Mouse (Mus musculus): Measurements from ENCODE around the gene Dhdds. TPM values are rescaled to one million over a fixed set of nuclear protein-coding genes. Genes with fewer than 3 reads are reported as not detected.

Gene Dhdds
- polyA plus RNA-seq (2015; fragmentation: Nextera tagmentation; extraction: Ambion mirVana) = 43.0 and 45.8 TPM in 2 replicates

- WGBS = under 1% methylated on average over 49 of the region's 49 CpGs
- peak; percentile 99 for ATAC-seq (ENCODE audit: insufficient read depth, low FRiP score)
- H3K36me3 ChIP-seq (ENCODE audit: control insufficient read depth, insufficient read depth, low read length) = peaks cover 8% of the 10 kb centered on the region; the same call in 1 of the 2 replicates
- no peaks in the 10 kb centered on the region for H3K27me3 ChIP-seq (ENCODE audit: control insufficient read depth, insufficient read depth, low read length)
- peak within 1 kb of the TSS; percentile 58 for H3K27ac ChIP-seq (ENCODE audit: low read length)
- H3K9me3 ChIP-seq (replicated peaks; ENCODE audit: control insufficient read depth, low read length) = no peaks in the 10 kb centered on the region
- peak within 1 kb of the TSS; percentile 85 for H3K9ac ChIP-seq (ENCODE audit: low read length)
- H3K4me3 ChIP-seq (replicated peaks; ENCODE audit: low read length) = peak within 1 kb of the TSS; percentile 89
- peaks cover 3% of the 10 kb centered on the region; the same call in 1 of the 2 replicates for H3K4me1 ChIP-seq (ENCODE audit: control insufficient read depth, insufficient read depth, low read length)
- H3K4me2 ChIP-seq (ENCODE audit: low read depth, low read length) = peak within 1 kb of the TSS; percentile 92
Observed at GRCm38 (mm10) chr4:134000466-134001438, at the start of gene Dhdds. Gene Dhdds (minus strand): TSS chr4:134000918.

- no peaks in the 10 kb centered on the region for H3K36me3 ChIP-seq (ENCODE audit: control insufficient read depth, insufficient read depth, low read length)
- no peaks in the 10 kb centered on the region for H3K27me3 ChIP-seq (ENCODE audit: control insufficient read depth, insufficient read depth, low read length)
- H3K9ac ChIP-seq (ENCODE audit: low read length) = no peak overlapping the region
- no peak overlapping the region for H3K4me2 ChIP-seq (ENCODE audit: low read depth, low read length)
- peaks cover under 1% of the 10 kb centered on the region; the same call in 1 of the 2 replicates for H3K4me1 ChIP-seq (ENCODE audit: control insufficient read depth, insufficient read depth, low read length)
- 52% methylated on average over 5 of the region's 5 CpGs for WGBS
- H3K9me3 ChIP-seq (replicated peaks; ENCODE audit: control insufficient read depth, low read length) = no peaks in the 10 kb centered on the region
- H3K27ac ChIP-seq (ENCODE audit: low read length) = no peak overlapping the region
- no peak for ATAC-seq (ENCODE audit: insufficient read depth, low FRiP score)
- H3K4me3 ChIP-seq (replicated peaks; ENCODE audit: low read length) = no peak overlapping the region
Observed at GRCm38 (mm10) chr4:134047648-134048047, 46.9 kb upstream of the Dhdds start.

GRCm38 (mm10) chr4:134043041-134043440, 42.3 kb upstream of the Dhdds start:
- H3K36me3 ChIP-seq (ENCODE audit: control insufficient read depth, insufficient read depth, low read length) = no peaks in the 10 kb centered on the region
- no peak overlapping the region for H3K27ac ChIP-seq (ENCODE audit: low read length)
- peaks cover 3% of the 10 kb centered on the region; the same call in 1 of the 2 replicates for H3K4me1 ChIP-seq (ENCODE audit: control insufficient read depth, insufficient read depth, low read length)
- no peak overlapping the region for H3K4me3 ChIP-seq (replicated peaks; ENCODE audit: low read length)
- WGBS = 56% methylated on average over 2 of the region's 2 CpGs
- no peaks in the 10 kb centered on the region for H3K9me3 ChIP-seq (replicated peaks; ENCODE audit: control insufficient read depth, low read length)
- no peak overlapping the region for H3K9ac ChIP-seq (ENCODE audit: low read length)
- no peaks in the 10 kb centered on the region for H3K27me3 ChIP-seq (ENCODE audit: control insufficient read depth, insufficient read depth, low read length)
- no peak for ATAC-seq (ENCODE audit: insufficient read depth, low FRiP score)
- H3K4me2 ChIP-seq (ENCODE audit: low read depth, low read length) = no peak overlapping the region

- H3K27ac ChIP-seq (ENCODE audit: low read length) = no peak overlapping the region
- ATAC-seq (ENCODE audit: insufficient read depth, low FRiP score) = peak; percentile 58; the same call in 1 of the 2 replicates
Observed at GRCm38 (mm10) chr4:134041317-134042123, 40.8 kb upstream of the Dhdds start.

GRCm38 (mm10) chr4:134035953-134036352, 35.2 kb upstream of the Dhdds start:
- H3K4me2 ChIP-seq (ENCODE audit: low read depth, low read length) = no peak overlapping the region
- no peak; the same call in 1 of the 2 replicates for ATAC-seq (ENCODE audit: insufficient read depth, low FRiP score)
- 3% methylated on average over 16 of the region's 16 CpGs for WGBS
- no peaks in the 10 kb centered on the region for H3K27me3 ChIP-seq (ENCODE audit: control insufficient read depth, insufficient read depth, low read length)
- H3K4me3 ChIP-seq (replicated peaks; ENCODE audit: low read length) = no peak overlapping the region
- H3K36me3 ChIP-seq (ENCODE audit: control insufficient read depth, insufficient read depth, low read length) = no peaks in the 10 kb centered on the region
- H3K9me3 ChIP-seq (replicated peaks; ENCODE audit: control insufficient read depth, low read length) = no peaks in the 10 kb centered on the region
- no peaks in the 10 kb centered on the region for H3K4me1 ChIP-seq (ENCODE audit: control insufficient read depth, insufficient read depth, low read length)
- H3K27ac ChIP-seq (ENCODE audit: low read length) = no peak overlapping the region
- H3K9ac ChIP-seq (ENCODE audit: low read length) = no peak overlapping the region

More at GRCm38 (mm10) chr4:134041317-134042123, 40.8 kb upstream of the Dhdds start:
- H3K4me2 ChIP-seq (ENCODE audit: low read depth, low read length) = no peak overlapping the region
- no peak overlapping the region for H3K4me3 ChIP-seq (replicated peaks; ENCODE audit: low read length)
- no peaks in the 10 kb centered on the region for H3K27me3 ChIP-seq (ENCODE audit: control insufficient read depth, insufficient read depth, low read length)
- peak overlapping the region; percentile 31; the same call in 1 of the 2 replicates for H3K9ac ChIP-seq (ENCODE audit: low read length)
- no peaks in the 10 kb centered on the region for H3K9me3 ChIP-seq (replicated peaks; ENCODE audit: control insufficient read depth, low read length)
- H3K4me1 ChIP-seq (ENCODE audit: control insufficient read depth, insufficient read depth, low read length) = peaks cover 3% of the 10 kb centered on the region; the same call in 1 of the 2 replicates
- no peaks in the 10 kb centered on the region for H3K36me3 ChIP-seq (ENCODE audit: control insufficient read depth, insufficient read depth, low read length)
- WGBS = 42% methylated on average over 9 of the region's 9 CpGs

- Histone ChIP-seq H3K4me2 (ENCODE audit: low read depth, low read length) (no peak overlapping the region), H3K9me3 (replicated peaks; ENCODE audit: control insufficient read depth, low read length) (no peaks in the 10 kb centered on the region; the same call in 1 of the 2 replicates), H3K27me3 (ENCODE audit: control insufficient read depth, insufficient read depth, low read length) (no peaks in the 10 kb centered on the region; the same call in 1 of the 2 replicates), H3K36me3 (ENCODE audit: control insufficient read depth, insufficient read depth, low read length) (no peaks in the 10 kb centered on the region), H3K4me3 (replicated peaks; ENCODE audit: low read length) (no peak overlapping the region), H3K27ac (ENCODE audit: low read length) (no peak overlapping the region), H3K9ac (ENCODE audit: low read length) (no peak overlapping the region), H3K4me1 (ENCODE audit: control insufficient read depth, insufficient read depth, low read length) (no peaks in the 10 kb centered on the region)
- ATAC-seq (ENCODE audit: insufficient read depth, low FRiP score) = no peak
- WGBS = 55% methylated on average over 9 of the region's 9 CpGs
Observed at GRCm38 (mm10) chr4:134025802-134026201, 25.1 kb upstream of the Dhdds start.

GRCm38 (mm10) chr4:134020621-134021020, 19.9 kb upstream of the Dhdds start:
- Histone ChIP-seq H3K9ac (ENCODE audit: low read length) (no peak overlapping the region), H3K4me2 (ENCODE audit: low read depth, low read length) (no peak overlapping the region), H3K4me3 (replicated peaks; ENCODE audit: low read length) (no peak overlapping the region), H3K4me1 (ENCODE audit: control insufficient read depth, insufficient read depth, low read length) (peaks cover 12% of the 10 kb centered on the region), H3K27ac (ENCODE audit: low read length) (no peak overlapping the region), H3K9me3 (replicated peaks; ENCODE audit: control insufficient read depth, low read length) (no peaks in the 10 kb centered on the region), H3K27me3 (ENCODE audit: control insufficient read depth, insufficient read depth, low read length) (peaks cover 46% of the 10 kb centered on the region), H3K36me3 (ENCODE audit: control insufficient read depth, insufficient read depth, low read length) (no peaks in the 10 kb centered on the region)
- ATAC-seq (ENCODE audit: insufficient read depth, low FRiP score) = no peak
- WGBS = 3% methylated on average over 11 of the region's 11 CpGs

GRCm38 (mm10) chr4:134019641-134020351, 19.1 kb upstream of the Dhdds start:
- no peak overlapping the region for H3K4me3 ChIP-seq (replicated peaks; ENCODE audit: low read length)
- H3K27ac ChIP-seq (ENCODE audit: low read length) = no peak overlapping the region
- no peak overlapping the region for H3K4me2 ChIP-seq (ENCODE audit: low read depth, low read length)
- H3K9me3 ChIP-seq (replicated peaks; ENCODE audit: control insufficient read depth, low read length) = no peaks in the 10 kb centered on the region
- WGBS = 3% methylated on average over 16 of the region's 16 CpGs
- no peak for ATAC-seq (ENCODE audit: insufficient read depth, low FRiP score)
- H3K9ac ChIP-seq (ENCODE audit: low read length) = no peak overlapping the region
- H3K27me3 ChIP-seq (ENCODE audit: control insufficient read depth, insufficient read depth, low read length) = peaks cover 46% of the 10 kb centered on the region
- H3K36me3 ChIP-seq (ENCODE audit: control insufficient read depth, insufficient read depth, low read length) = no peaks in the 10 kb centered on the region
- peaks cover 12% of the 10 kb centered on the region for H3K4me1 ChIP-seq (ENCODE audit: control insufficient read depth, insufficient read depth, low read length)

Measured in stomach, embryonic 16.5 days (tissue).